Mouse (Mus musculus) adrenal gland, adult 2 months (tissue): ENCODE results near the gene Fam219b. TPM values are rescaled to one million over a fixed set of nuclear protein-coding genes. Genes with fewer than 3 reads are reported as not detected.

Source experiments
- DNase-seq: peaks from one replicate; pipeline ENCODE4 v3.0.0; 2021
- long read RNA-seq: library from polyadenylated mRNA; stranded (forward); transcript quantifications from one replicate; pipeline ENCODE4 v2.0.0, GENCODE M21; 2021
- polyA plus RNA-seq: library from polyadenylated mRNA; depleted of rRNA; stranded (reverse); fragments of >200 nt; gene quantifications from 2 replicates; pipeline ENCODE4 v1.2.3, GENCODE M21; 2012; rRNA removed
- total RNA-seq, 2 experiments: library from RNA; stranded (reverse); gene quantifications; 2 replicates each; pipeline ENCODE4 v1.2.3; 2021

The Fam219b gene
- total RNA-seq (10 to 100 TPM; 19.3 to 33.8 TPM), polyA plus RNA-seq (45.8 and 61.8 TPM in 2 replicates)
- long read RNA-seq, transcript Fam219b-201 (4 exons, 3,001 nt) = minor isoform, 5 of 24 reads
- long read RNA-seq, transcript Fam219b-202 (5 exons, 3,017 nt) = major isoform, 15 of 24 reads
- long read RNA-seq, partial matches to known transcripts = 0 of 24 reads
- long read RNA-seq, other reads (novel, unspliced or antisense) = 4 of 24 reads

DNA sequence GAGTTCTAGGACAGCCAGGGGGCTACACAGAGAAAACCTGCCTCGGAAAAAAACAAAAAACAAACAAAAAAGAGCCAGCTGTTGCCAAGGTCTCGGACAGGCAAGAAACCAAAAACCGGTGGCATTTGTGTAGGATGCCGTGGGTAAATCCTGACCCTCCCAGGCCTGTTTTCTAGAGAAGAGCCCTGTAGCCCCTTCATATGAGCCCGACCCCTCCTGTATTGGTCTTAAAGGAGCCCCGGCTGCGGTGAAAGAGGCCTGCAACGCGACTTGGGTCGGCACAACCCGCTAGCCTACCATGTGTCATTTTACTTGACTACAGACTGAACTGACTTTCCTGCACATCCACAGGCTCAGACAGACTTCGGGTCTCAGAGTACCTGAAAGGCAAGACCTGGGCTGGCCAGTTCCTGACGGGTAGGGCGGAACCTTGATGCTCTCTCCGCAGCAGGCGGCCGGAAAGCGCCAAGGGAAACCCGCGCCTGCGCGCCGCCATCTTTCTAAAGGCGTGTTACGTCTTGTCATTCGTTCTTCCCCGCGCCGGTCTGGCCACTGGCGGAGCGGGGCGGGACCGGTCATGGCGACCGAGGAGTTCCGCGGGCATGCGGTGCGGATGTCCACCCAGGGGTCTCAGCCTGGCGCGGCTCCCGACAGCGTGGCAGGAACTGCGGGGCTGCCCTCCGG is at the start of gene Fam219b:
Fam219b (plus strand) TSS at position 485 of the 684 bp plus-strand sequence.
- peak; percentile 93 for DNase-seq

DNA sequence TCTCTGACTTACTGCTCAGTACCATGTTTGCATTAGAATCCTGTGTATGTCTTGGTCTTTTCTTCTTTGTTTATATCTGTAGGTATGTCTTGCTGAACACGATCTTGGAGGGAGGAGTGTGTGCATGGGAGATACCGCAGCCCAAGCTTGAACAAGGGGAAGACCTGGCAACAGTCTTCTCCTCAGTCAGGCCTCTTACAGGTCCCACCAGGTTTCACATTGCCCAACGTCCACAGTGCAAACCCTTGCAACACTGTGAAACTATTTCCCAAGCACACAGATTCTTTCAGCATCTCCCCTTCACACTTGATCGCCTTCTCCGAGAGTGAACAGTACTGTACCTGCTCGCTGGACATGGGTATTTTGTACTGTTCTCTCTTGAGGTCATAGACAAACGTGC is 49.5 kb upstream of the Fam219b start:
- DNase-seq = no peak

DNA sequence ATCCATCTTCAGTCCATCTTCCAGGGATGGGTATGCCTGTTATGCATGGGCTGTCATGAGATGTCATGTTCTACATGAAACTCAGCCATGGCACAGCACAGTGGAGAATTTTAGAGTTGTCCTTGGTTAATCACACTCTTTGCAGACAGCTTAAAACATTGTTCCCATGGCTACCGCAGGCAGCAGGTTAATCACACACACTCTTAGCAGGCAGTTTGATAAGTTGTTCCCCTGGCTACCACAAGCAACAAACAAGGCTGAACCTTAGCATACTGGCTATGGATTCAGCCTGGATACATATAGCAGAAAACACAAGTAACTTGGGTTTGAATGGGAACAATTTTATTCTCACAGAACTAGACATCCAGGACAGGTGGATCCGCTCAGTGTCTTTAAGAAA is 43.8 kb upstream of the Fam219b start:
- DNase-seq = no peak

DNA sequence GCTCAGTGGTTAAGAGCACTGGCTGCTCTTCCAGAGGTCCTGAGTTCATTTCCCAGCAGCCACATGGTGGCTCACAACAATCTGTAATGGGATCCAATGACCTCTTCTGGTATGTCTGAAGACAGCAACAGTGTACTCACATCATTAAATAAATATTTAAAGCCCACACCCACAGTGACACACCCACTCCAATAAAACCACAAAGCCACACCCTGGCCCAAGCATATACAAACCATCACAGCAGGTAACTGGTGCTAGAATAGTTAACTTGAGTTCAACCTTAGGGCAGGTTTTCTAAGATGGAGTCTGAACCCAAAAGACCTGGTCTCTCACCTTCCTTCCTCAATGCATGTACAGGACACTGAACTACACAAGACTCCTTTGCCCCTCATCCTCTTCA is 42.4 kb upstream of the Fam219b start:
- DNase-seq = no peak

DNA sequence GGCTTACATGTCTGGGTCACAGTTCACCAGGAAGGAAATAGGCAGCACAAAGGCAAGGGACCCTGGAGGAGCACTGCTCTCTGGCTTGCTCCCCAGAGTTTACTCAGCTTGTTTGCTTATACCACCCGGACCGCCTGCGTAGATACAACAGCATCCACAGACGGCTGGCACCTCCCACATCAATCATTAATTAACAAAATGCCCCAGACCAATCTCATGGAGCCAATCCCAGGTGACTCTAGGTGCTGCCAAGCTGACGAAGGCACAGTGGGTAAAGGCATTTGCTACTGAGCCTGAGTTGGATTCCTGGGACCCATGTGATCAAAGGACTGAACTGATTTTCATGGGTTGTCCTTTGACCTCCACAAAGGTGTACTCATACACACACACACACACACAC is 40.1 kb upstream of the Fam219b start:
- DNase-seq = no peak

DNA sequence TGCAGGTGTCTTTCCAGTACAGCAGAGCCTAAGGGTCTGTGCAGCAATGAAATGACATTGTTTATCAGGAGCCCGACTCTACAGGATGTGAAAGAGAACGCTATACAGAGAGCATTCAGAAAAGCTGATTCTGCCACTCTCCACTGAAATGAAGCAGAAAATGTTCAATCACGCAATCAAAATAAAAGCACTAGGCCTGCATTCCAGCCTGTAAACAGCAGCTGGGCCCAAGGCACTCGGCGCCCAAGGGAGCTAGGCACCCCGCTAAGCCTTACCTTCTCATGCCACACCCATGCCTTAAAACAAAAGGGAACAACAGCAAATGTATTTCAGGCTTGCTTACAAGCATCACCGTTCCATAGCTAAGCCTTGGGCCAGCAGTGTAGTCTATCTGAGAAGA is 38.8 kb upstream of the Fam219b start:
- no peak for DNase-seq

DNA sequence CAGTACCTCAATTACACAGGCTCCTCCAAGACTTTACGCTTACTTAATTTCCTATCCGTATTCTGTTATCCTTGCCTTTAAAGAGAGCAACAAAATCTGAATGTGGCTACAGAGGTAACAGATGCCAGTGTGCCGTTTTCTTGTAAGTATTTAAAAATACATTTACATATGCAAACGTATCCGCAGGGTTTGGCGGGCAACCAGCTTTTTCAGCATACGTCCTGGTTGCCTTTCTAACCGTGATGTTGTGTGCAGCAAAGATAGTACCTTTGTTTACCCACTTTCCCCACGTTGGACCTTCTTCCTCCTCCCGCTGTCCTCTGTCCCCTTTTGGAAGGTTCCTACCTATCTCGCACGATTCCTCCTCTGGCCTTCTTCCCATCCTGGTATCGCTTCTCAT is 35.9 kb upstream of the Fam219b start:
- DNase-seq = no peak

DNA sequence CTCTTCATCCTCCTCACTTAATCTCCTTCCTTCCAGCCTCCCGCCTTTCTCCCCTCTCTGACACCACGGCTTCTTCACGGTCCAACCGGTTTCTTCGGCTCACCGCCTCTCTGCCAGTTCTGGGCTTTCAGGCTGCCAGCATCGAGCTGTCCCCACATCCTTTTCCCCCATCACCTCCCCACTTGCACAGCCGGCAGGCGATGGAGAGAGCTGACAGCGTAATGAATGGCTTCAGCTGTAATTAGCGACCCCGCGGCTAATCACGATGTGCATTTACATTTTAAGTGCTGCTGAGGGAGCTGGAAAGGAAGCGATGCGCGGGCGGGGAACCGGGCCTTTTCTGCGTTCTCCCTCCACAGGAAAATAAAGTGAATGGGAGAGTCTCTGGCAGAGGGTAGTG is 35.5 kb upstream of the Fam219b start:
- DNase-seq = no peak

DNA sequence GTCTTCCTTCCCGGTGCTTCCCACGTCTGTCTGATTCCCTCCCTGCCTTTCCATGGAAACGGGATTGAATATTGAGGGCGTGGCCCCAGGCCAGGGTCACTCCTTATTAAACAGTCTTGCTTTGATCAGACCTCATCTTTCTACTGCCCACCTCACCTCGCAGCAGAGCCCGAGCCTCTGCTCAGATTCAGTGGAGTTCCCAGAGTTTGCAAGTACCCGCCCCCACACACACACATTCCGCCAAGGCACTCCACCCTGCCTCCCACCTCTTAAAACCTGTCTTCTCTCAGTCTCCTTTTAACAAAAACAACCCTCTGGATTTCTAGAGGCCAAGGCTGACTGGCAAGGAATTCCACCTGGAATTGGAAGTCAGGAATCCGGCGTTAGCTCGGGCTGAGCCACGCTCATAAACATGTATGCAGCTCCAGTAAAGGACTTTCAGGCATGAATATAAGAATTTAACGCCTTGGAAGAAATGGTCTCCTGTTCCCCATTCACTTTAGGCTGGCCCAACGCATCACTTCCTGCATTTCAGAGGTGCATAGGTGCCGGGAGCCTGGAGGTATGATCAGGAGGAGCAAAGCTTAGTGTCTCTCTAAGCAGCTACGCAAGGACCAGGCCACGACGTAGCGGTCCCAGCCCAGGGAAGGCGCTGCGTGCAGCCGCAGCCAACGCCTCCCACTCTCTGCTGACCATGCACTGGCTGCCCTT is 34.3 kb upstream of the Fam219b start:
- DNase-seq = peak; percentile 49

DNA sequence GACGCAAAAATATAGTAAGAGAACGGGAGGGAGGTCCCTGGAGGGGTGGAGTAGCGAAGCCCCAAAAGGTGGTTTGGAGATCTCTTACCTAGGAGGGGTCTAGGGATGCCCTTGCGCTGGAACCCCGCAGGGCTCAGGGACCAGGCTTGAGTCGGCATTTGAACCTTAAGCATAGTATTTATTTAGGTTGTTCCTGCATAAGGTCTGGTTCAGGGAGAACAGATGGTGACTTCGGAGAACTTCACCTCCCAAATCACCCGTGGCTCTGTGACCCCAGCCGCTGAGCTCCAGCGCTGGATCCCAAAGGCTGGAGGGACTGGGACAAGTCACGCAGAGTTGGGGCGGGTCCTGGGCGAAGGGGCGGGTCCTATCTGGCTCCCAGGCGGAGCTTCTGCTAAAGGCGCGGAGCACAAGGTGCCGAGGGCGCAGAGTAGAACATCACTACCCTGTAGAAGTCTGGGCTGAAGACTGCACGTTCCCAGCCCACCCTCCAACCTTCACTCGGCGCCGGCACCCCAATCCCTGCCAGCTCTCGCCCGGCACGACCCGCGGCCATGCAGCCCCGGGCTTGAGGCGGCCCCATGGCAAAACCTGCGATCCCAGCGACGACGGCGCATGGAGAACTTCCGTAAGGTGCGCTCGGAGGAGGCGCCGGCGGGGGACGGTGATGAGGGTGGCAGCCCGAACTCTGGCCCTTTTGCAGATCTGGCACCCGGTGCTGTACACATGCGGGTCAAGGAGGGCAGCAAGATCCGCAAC is 33.5 kb upstream of the Fam219b start, which contains the start of gene Rpp25:
Rpp25 (plus strand) TSS at position 405 of the 759 bp plus-strand sequence.
- DNase-seq = peak; percentile 87

DNA sequence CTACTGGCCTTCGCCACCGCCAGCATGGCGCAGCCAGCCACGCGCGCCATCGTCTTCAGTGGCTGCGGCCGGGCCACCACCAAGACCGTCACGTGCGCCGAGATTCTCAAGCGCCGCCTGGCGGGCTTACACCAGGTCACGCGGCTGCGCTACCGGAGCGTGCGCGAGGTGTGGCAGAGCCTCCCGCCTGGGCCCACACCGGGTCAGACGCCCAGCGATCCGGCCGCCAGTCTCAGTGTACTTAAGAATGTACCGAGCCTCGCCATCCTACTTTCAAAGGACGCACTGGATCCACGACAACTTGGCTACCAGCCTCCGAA is 33.0 kb upstream of the Fam219b start:
- DNase-seq = peak; percentile 71

DNA sequence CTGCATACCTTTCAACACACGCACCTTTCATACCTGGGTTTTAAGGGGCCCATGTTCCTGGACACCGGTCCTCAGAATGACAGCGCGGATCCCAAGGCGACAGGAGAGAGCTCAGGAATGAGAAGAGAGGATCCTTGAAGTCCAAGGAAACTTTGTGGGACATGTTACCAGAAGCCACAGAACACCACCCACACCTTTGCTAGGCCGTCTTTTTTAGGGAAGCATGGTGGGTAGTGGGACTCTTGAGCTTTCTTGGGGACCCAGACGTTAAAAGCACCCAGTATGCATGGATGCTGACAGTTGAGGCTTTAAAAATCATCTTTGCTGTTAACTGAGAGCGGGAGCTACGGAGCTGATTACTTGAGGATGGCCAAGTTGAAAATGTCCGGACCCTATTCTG is 32.4 kb upstream of the Fam219b start:
- no peak for DNase-seq

DNA sequence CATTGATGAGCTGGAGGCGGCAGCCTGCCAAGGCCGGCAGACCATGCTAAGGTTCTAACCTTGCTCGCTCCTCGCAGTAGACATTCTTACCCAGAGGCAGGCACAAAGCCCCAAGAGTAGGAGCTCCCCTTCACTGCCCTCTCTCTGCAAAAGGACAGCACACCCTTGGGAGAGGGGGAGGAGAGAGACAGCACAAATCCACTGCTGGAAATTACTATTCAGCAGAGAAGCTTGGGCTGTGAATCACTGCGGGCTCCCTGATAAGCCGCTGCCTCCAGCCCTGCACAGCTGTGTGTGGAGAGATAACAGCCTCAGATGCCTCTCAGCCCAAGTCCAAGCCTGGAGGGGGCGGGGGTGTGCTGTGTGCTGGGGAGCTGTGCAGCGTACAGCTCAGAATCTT is 31.6 kb upstream of the Fam219b start:
- peak; percentile 87 for DNase-seq

DNA sequence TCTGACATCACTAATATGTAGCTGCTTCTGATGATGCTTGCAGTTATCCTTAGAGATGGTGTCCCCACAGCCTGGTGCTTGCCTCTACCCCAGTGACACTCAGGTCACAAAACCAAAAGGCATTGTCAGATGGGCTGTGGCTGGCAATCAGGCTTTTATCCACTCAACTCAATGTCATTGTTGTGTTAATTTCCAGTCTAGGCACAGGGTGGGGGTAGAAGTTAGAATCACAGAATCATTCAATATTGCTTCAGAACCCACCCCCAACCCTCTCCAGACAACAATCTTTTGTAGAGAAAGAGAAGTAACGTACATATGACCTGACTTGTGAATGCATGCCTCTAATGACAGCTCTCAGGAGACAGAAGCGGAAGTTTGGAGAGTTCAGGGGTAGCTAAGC is 26.8 kb upstream of the Fam219b start:
- no peak for DNase-seq

DNA sequence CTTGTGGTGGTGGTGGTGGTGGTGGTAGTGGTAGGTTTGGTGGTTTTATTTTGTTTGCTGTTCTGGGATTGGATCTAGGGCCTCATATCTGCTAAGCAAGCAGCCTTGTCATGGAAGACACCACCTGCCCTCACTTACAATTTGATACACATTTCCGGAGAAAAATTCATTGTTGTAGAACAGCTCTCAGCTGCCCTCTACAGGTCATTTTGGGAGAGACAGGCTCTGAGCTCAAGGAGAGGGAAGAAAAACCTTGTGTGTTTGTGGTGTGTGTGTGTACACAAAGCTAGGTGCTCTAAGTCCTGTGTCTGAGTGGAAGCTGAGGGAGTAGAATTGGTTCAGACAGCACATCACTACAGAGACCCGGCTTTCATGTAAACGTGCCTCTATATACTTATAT is 20.2 kb upstream of the Fam219b start:
- no peak for DNase-seq

DNA sequence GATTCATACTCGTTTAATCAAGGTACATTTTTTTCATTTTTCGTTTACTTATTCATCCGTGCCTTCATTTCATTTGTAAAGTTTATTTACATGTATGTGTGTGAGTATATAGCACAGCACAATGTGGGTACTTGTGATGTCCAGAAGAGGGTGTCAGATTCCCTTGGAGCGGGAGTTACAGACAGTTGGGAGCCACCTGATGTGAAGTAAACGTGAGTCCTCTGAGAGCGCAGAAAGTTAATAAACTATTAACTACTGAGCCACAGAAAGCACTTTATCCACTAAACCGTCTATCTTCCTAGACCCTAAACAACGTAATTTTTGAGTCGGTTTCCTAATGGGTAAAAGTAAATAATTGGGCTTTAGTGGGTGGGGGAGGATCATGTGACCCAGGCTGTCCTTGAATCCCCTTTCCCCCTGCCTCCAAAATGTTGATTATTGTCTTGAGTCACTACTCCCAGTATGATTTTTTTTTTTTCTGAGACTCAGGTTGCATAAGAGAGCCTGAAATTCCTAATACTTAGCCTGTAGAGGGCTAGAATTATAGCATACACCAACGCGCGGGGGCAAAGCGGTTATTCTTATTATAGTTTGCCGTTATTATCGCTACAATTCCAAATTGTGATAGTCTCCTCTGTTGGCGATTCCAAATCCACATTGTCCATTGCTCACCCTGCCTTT is 16.8 kb upstream of the Fam219b start:
- no peak for DNase-seq

DNA sequence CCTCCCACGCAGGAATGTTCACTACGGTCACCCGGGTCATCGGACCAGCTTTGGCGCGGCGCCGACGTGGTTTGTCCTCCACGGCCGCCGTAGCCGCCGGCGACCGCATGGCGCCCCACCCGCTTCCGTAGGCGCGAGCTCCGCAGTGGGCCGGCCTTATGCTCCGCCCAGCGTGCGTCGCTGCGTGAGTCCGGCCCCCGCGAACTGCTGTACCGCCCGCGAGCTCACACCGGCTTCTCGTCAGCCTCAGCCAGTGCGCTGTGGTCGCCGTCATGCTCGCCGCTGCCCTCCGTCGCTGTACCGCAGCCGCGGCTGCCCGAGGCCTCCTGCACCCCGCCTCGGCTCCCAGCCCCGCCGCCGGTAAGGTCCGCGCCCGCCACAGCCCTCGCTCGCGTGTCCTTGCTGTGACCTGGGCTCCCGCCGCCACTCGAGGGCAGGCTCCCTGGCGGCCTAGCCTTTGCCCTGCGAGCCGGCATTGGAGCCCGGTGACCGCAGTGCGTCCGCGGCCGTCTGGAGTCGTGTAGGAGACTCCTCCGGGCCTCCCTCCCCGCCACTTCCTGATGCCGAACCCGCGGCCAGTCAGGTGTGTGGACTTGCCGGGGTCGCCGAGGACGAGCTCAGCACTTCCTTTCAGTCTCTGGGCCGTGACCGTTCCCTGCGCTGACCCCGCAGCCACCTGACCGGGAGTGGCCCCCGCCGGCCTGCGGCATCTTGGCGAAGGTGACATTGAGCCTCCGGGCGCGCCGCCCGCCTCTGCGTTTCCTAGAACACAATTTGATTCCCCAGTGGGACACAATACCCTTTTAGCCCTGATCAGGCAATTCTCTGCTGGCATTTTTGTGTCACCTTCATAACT is 16.0 kb upstream of the Fam219b start, which contains the start of gene Cox5a:
Cox5a (plus strand) TSS at position 219 of the 856 bp plus-strand sequence.
- peak; percentile 97 for DNase-seq

DNA sequence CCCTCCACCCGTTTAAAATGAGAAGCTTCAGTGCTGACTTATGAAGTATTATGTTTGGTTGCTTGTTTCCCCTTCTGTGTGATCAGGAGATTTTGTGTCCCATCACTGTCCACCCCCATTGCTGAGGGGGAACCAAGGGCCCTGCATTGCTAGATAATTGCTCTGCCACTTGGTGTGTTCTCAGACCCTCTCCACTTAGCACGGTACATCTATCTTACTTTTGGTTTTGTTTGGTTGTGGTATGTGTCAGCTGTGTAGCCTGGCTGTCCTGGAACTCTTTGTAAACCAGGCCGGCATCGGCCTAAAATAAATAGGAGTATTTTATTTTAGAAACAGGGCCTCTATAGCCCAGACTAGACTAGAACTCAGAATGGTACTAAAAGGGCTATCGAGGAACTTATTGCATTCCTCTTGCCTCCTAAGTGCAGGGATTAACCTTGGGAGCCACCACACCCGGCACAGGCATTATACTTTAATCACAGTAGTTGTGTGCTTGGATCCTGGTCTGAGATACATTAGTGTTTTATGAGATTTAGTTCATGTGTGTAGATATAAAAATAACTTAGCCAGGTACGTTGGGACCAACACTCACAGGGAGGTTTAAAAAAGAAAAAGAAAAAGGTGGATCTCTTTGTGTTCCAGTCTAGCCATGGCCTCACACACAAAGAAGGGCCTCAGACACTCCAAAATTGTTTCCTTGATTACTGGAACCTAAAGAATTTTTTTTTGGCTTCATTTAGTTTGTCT is 15.0 kb upstream of the Fam219b start:
- DNase-seq = no peak

DNA sequence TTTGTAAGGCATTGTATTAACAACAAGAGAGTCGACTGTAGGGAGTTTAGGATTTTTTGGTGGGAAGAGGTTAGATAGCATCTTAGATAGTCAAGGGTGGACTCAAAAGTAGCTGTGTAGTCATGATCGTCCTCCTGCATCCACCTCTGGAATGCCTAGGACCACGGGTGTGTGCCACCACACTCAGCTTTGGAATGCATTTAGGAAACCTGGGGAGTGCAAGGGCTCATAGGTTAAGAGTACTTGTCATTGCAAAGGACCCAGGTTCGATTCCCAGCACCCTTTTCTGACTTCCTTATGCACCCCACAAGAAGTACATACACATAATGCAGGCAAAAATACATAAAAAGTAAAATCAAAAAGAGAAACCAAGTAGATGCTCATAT is 14.5 kb upstream of the Fam219b start:
- no peak for DNase-seq

DNA sequence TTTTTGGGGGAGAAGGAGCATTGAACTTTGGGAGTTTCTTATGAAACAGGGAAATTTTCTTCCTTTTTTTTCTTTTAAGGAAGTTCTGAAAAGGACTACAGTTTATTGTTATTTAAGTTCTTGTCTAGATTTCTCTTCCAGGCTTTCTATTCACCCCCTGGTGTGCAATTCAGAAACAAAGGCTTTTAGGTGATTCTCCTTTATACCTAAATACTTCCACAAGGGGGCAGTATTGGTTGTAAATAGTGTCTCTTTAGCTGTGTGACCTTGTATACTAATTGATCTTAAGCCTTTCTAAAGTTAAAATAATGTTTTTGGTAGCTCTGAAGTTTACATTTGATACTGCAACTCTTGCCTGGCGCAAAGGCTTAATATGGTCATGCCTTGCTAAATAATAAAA is 13.6 kb upstream of the Fam219b start:
- DNase-seq = no peak
